Mouse (Mus musculus): ENCODE data around the gene Eif4e3.

DNA sequence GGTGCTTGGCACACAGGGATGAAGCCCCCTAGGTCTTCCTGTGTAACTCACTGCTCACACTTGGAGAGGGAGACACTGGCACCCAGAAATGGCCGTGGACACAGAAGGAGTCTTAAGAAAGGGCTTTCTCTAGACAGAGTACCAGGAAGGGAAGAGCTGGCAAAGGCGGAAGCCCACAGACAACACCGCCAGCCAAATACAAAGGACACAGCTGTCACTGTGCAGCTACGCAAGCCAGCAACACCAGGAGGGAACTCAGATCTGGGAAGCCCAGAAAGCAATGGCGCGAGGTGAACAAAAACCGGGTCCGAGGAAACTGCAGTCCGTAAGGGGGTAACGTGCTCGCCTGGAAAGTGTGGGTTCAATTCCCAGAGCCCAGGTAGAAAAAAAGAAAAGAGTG is 11.5 kb upstream of the Eif4e3 start:
- TF ChIP-seq KAT2A (IDR thresholded peaks at IDR 0.05; ENCODE audit: insufficient replicate concordance, low read length) (no peak), CTCF (conservative IDR thresholded peaks at IDR 0.05 in 1 of 2, IDR thresholded peaks at IDR 0.05 in 1 of 2; ENCODE audit: low read depth in 2 of 2, low read length in 2 of 2) (no peak), RAD21 (IDR thresholded peaks at IDR 0.05; ENCODE audit: low read depth, low read length) (no peak), POLR2A (IDR thresholded peaks at IDR 0.05; ENCODE audit: low read depth, low read length) (no peak), EP300 (IDR thresholded peaks at IDR 0.05; ENCODE audit: low read length) (no peak), MAZ (IDR thresholded peaks at IDR 0.05; ENCODE audit: low read depth, low read length) (no peak), JUND (conservative IDR thresholded peaks at IDR 0.05; ENCODE audit: low read depth, low read length) (no peak), E2F4 (IDR thresholded peaks at IDR 0.05; ENCODE audit: insufficient replicate concordance, low read depth, low read length) (no peak), NRF1 (IDR thresholded peaks at IDR 0.05; ENCODE audit: low read depth, low read length) (no peak)
